ENCODE assay signal across 20 mouse cellular contexts in genomic region chr16:87579462-87579861, GRCm38 (mm10). TPM values are rescaled to one million over a fixed set of nuclear protein-coding genes. Genes with fewer than 3 reads are reported as not detected.
DNase-seq lines count a peak whose midpoint lies in the region; ATAC-seq lines count a peak whose summit lies in the region.
"Had no signal": no experiment of that assay in that cellular context is flagged by ENCODE, and none has a peak within 500 bp of the region (broad histone marks: within the 10 kb centered on the region; RNA-seq: fewer than 3 reads in every experiment).

No protein-coding gene starts in this region.

- no peaks in the 10 kb centered on the region for H3K36me3 ChIP-seq in forebrain, embryonic 14.5 days (ENCODE audit: control insufficient read depth, insufficient read depth, low read length)
- no peaks in the 10 kb centered on the region for H3K36me3 ChIP-seq in forebrain, embryonic 10.5 days (replicated peaks)
- H3K36me3 ChIP-seq in midbrain, embryonic 16.5 days (ENCODE audit: control insufficient read depth, insufficient read depth, low read length): no peaks in the 10 kb centered on the region
- H3K36me3 ChIP-seq in midbrain, embryonic 11.5 days (ENCODE audit: control insufficient read depth, insufficient read depth, low read length): no peaks in the 10 kb centered on the region
- H3K36me3 ChIP-seq in neural tube, embryonic 15.5 days: no peaks in the 10 kb centered on the region
- H3K36me3 ChIP-seq: midbrain, embryonic 12.5 days had no signal

- 70% methylated on average over 14 of the region's 14 CpGs for WGBS in forebrain, embryonic 14.5 days
- 95% methylated on average over 14 of the region's 14 CpGs for WGBS in forebrain, embryonic 10.5 days
- 66% methylated on average over 14 of the region's 14 CpGs for WGBS in midbrain, embryonic 16.5 days
- 88% methylated on average over 14 of the region's 14 CpGs for WGBS in midbrain, embryonic 11.5 days
- WGBS in neural tube, embryonic 15.5 days: 56% methylated on average over 14 of the region's 14 CpGs

- no peaks in the 10 kb centered on the region for H3K4me1 ChIP-seq in forebrain, embryonic 14.5 days (ENCODE audit: control insufficient read depth, insufficient read depth, low read length)
- H3K4me1 ChIP-seq in forebrain, embryonic 10.5 days: no peaks in the 10 kb centered on the region
- H3K4me1 ChIP-seq in midbrain, embryonic 16.5 days (ENCODE audit: control insufficient read depth, insufficient read depth, low read length): no peaks in the 10 kb centered on the region
- H3K4me1 ChIP-seq in midbrain, embryonic 11.5 days (ENCODE audit: control insufficient read depth, insufficient read depth, low read length): no peaks in the 10 kb centered on the region
- H3K4me1 ChIP-seq in neural tube, embryonic 15.5 days: 0 out of 2 replicates have a peak, but pooled peaks cover 6% of the 10 kb centered on the region
- H3K4me1 ChIP-seq: midbrain, embryonic 12.5 days had no signal

- no peak overlapping the region for H3K27ac ChIP-seq in forebrain, embryonic 14.5 days (ENCODE audit: low read depth, low read length)
- H3K27ac ChIP-seq in forebrain, embryonic 10.5 days: no peak overlapping the region
- H3K27ac ChIP-seq in midbrain, embryonic 16.5 days (ENCODE audit: low read length): no peak overlapping the region
- no peak overlapping the region for H3K27ac ChIP-seq in midbrain, embryonic 11.5 days (ENCODE audit: low read depth, low read length)
- H3K27ac ChIP-seq in neural tube, embryonic 15.5 days (replicated peaks): no peak overlapping the region
- H3K27ac ChIP-seq: midbrain, embryonic 12.5 days had no signal

- no peaks in the 10 kb centered on the region for H3K27me3 ChIP-seq in forebrain, embryonic 14.5 days (replicated peaks; ENCODE audit: control insufficient read depth, insufficient read depth, low read length)
- H3K27me3 ChIP-seq in forebrain, embryonic 10.5 days (ENCODE audit: poor library complexity, severe bottlenecking): no peaks in the 10 kb centered on the region
- H3K27me3 ChIP-seq in midbrain, embryonic 16.5 days (ENCODE audit: control insufficient read depth, insufficient read depth, low read depth, low read length): no peaks in the 10 kb centered on the region
- H3K27me3 ChIP-seq in midbrain, embryonic 11.5 days (ENCODE audit: control insufficient read depth, insufficient read depth, low read length): no peaks in the 10 kb centered on the region
- H3K27me3 ChIP-seq in neural tube, embryonic 15.5 days (replicated peaks): no peaks in the 10 kb centered on the region; the same call in 1 of the 2 replicates
- H3K27me3 ChIP-seq: CH12.LX; midbrain, embryonic 12.5 days had no signal

- H3K4me3 ChIP-seq in forebrain, embryonic 14.5 days (ENCODE audit: low read depth, low read length): no peak overlapping the region
- no peak overlapping the region for H3K4me3 ChIP-seq in forebrain, embryonic 10.5 days
- H3K4me3 ChIP-seq in midbrain, embryonic 16.5 days (ENCODE audit: low read depth, low read length): no peak overlapping the region
- no peak overlapping the region for H3K4me3 ChIP-seq in midbrain, embryonic 11.5 days (ENCODE audit: low read depth, low read length)
- no peak overlapping the region for H3K4me3 ChIP-seq in neural tube, embryonic 15.5 days (replicated peaks)
- H3K4me3 ChIP-seq: midbrain, embryonic 12.5 days had no signal

- H3K9ac ChIP-seq in forebrain, embryonic 14.5 days (ENCODE audit: low read length): no peak overlapping the region
- H3K9ac ChIP-seq in midbrain, embryonic 16.5 days (ENCODE audit: low read depth, low read length): no peak overlapping the region
- H3K9ac ChIP-seq in midbrain, embryonic 11.5 days (ENCODE audit: low read length): no peak overlapping the region
- no peak overlapping the region for H3K9ac ChIP-seq in neural tube, embryonic 15.5 days (replicated peaks)
- H3K9ac ChIP-seq: liver, postnatal 0 days; midbrain, embryonic 12.5 days had no signal

- ATAC-seq in forebrain, embryonic 14.5 days: no peak
- ATAC-seq in midbrain, embryonic 16.5 days: no peak
- ATAC-seq in midbrain, embryonic 11.5 days (ENCODE audit: low FRiP score): no peak
- peak; percentile 66 for ATAC-seq in neural tube, embryonic 15.5 days (ENCODE audit: low FRiP score)
- ATAC-seq: intestine, embryonic 16.5 days; liver, postnatal 0 days had no signal

- DNase-seq in forebrain, embryonic 14.5 days (ENCODE audit: low spot score): peak; percentile 26
- DNase-seq in forebrain, embryonic 10.5 days (ENCODE audit: extremely low spot score, low spot score): no peak
- DNase-seq in midbrain, embryonic 11.5 days (ENCODE audit: low spot score, missing footprints): no peak
- DNase-seq in cerebellum, postnatal 10 days: peak; percentile 94
- DNase-seq in liver: no peak
- no peak for DNase-seq in B cell, adult 2 months
- DNase-seq: adrenal gland, postnatal 14 days; gastrocnemius, postnatal 25 days; kidney, postnatal 25 days; liver, postnatal 0 days; lung, postnatal 36 days; right cerebral cortex, adult 18-20 months; thymus, adult 2 months had no signal

- H3K9me3 ChIP-seq in forebrain, embryonic 14.5 days (replicated peaks; ENCODE audit: control insufficient read depth, low read length): no peaks in the 10 kb centered on the region
- no peaks in the 10 kb centered on the region for H3K9me3 ChIP-seq in forebrain, embryonic 10.5 days
- H3K9me3 ChIP-seq in midbrain, embryonic 16.5 days (replicated peaks; ENCODE audit: control insufficient read depth, low read length, poor library complexity, severe bottlenecking): no peaks in the 10 kb centered on the region
- H3K9me3 ChIP-seq in midbrain, embryonic 11.5 days (ENCODE audit: control insufficient read depth, low read length): no peaks in the 10 kb centered on the region
- no peaks in the 10 kb centered on the region for H3K9me3 ChIP-seq in neural tube, embryonic 15.5 days (replicated peaks)
- H3K9me3 ChIP-seq: midbrain, embryonic 12.5 days had no signal

- H3K4me2 ChIP-seq in forebrain, embryonic 14.5 days (ENCODE audit: low read length): no peak overlapping the region
- H3K4me2 ChIP-seq in midbrain, embryonic 16.5 days (ENCODE audit: low read length): peak overlapping the region; percentile 10; the same call in 1 of the 2 replicates
- H3K4me2 ChIP-seq in midbrain, embryonic 11.5 days: no peak overlapping the region
- peak overlapping the region; percentile 36; the same call in 1 of the 2 replicates for H3K4me2 ChIP-seq in neural tube, embryonic 15.5 days
- H3K4me2 ChIP-seq: heart, embryonic 11.5 days; midbrain, embryonic 12.5 days had no signal

RNA-seq across cellular contexts. Expression of gene Map3k7cl, which starts 26.3 kb away (rescaled TPM):
- not detected in 2 replicates for polyA plus RNA-seq in forebrain, embryonic 14.5 days (2014; fragmentation: Nextera tagmentation; extraction: Ambion mirVana)
- not detected in 2 replicates for polyA plus RNA-seq in forebrain, embryonic 10.5 days (2016; fragmentation: Nextera tagmentation; extraction: Ambion mirVana)
- polyA plus RNA-seq in midbrain, embryonic 16.5 days (2015; fragmentation: Nextera tagmentation; extraction: Ambion mirVana): not detected in 2 replicates
- not detected in 2 replicates for polyA plus RNA-seq in midbrain, embryonic 11.5 days (2014; fragmentation: Nextera tagmentation; extraction: Ambion mirVana)
- 0.12 and 0.50 TPM in 2 replicates for polyA plus RNA-seq in neural tube, embryonic 15.5 days (2015; fragmentation: Nextera tagmentation; extraction: Ambion mirVana)
- polyA plus RNA-seq: heart, embryonic 11.5 days; limb, embryonic 11.5 days; liver, postnatal 0 days; midbrain, embryonic 12.5 days had no signal

Comparison
In these comparisons a context has a peak if more than half of its experiments do, and no peak if none do; other contexts are left out.
1. DNase-seq: peak in forebrain, embryonic 14.5 days (single experiment) and cerebellum, postnatal 10 days (2 of 2); none in forebrain, embryonic 10.5 days (single experiment), midbrain, embryonic 11.5 days (single experiment), liver (single experiment) and B cell, adult 2 months (0 of 2).
2. H3K4me2 ChIP-seq: peak in midbrain, embryonic 16.5 days (single experiment) and neural tube, embryonic 15.5 days (single experiment); none in forebrain, embryonic 14.5 days (single experiment) and midbrain, embryonic 11.5 days (single experiment).